Mouse (Mus musculus) lung, postnatal 0 days (tissue): ENCODE data around the gene Cryaa. TPM values are rescaled to one million over a fixed set of nuclear protein-coding genes. Genes with fewer than 3 reads are reported as not detected.
A peak's percentile ranks its signal among the peaks of the same experiment; 100 is the strongest.

Experiments
- ATAC-seq: fragments of 200-750 bp; cut with Nextera tagmentation; 2 replicates; pipeline ENCODE4 v1.8.0; 2017; ENCODE audit warnings: moderate library complexity
- DNase-seq: peaks from one replicate; pipeline ENCODE4 v3.0.0-alpha.2; 2016; ENCODE audit warnings: low spot score
- H3K27ac ChIP-seq: fragments of 300-500 bp; sonication (generic); 2 replicates; pipeline ENCODE4 v1.5.1; 2014; ENCODE audit warnings: antibody characterized with exemption, mild to moderate bottlenecking, low read length, mixed read lengths
- H3K27me3 ChIP-seq: fragments of 300-500 bp; sonication (generic); replicated peaks from 2 replicates; pipeline ENCODE4 v1.6.1; 2014; ENCODE audit warnings: low read length, mixed read lengths; ENCODE audit not compliant: insufficient read depth
- H3K36me3 ChIP-seq: fragments of 300-500 bp; sonication (generic); 2 replicates; pipeline ENCODE4 v1.6.1; 2014; ENCODE audit warnings: low read length, mixed read lengths; ENCODE audit not compliant: insufficient read depth
- H3K4me1 ChIP-seq: fragments of 300-500 bp; sonication (generic); 2 replicates; pipeline ENCODE4 v1.6.1; 2014; ENCODE audit warnings: antibody characterized with exemption, low read depth, low read length, mixed read lengths; ENCODE audit not compliant: insufficient read depth
- H3K4me2 ChIP-seq: fragments of 300-500 bp; sonication (generic); replicated peaks from 2 replicates; pipeline ENCODE4 v1.6.1; 2014; ENCODE audit warnings: low read depth, mild to moderate bottlenecking, low read length, moderate library complexity, mixed read lengths
- H3K4me3 ChIP-seq: fragments of 300-500 bp; sonication (generic); 2 replicates; pipeline ENCODE4 v1.5.1; 2014; ENCODE audit warnings: low read depth, low read length
- H3K9ac ChIP-seq: fragments of 300-500 bp; sonication (generic); replicated peaks from 2 replicates; pipeline ENCODE4 v1.6.1; 2014; ENCODE audit warnings: low read depth, mild to moderate bottlenecking
- H3K9me3 ChIP-seq: fragments of 300-500 bp; sonication (generic); 2 replicates; pipeline ENCODE4 v1.6.1; 2016; ENCODE audit warnings: low read length, mixed read lengths
- CTCF ChIP-seq: IDR thresholded peaks from 2 replicates; pipeline ENCODE4 v1.5.1; 2016; ENCODE audit warnings: antibody characterized with exemption, mild to moderate bottlenecking
- EP300 ChIP-seq: IDR thresholded peaks from 2 replicates; pipeline ENCODE4 v1.6.1; 2016; ENCODE audit warnings: antibody characterized with exemption, mild to moderate bottlenecking, control low read depth
- WGBS: fragments of 180-500 bp; shearing (Covaris S2); extraction: QIAGEN DNeasy Blood & Tissue Kit; methylation state at CpG from one replicate; pipeline ENCODE4 v1.1.7; 2014; 5-methylcytosine and 5-hydroxymethylcytosine counted together
- polyA plus RNA-seq: library from polyadenylated mRNA; unstranded; fragments of >200 nt; fragmentation: Nextera tagmentation; extraction: Ambion mirVana; gene quantifications from 2 replicates; pipeline ENCODE4 v1.2.1, GENCODE M21; 2015

The Cryaa gene
- polyA plus RNA-seq, 1 experiment from 2014 or later, result 0.76 TPM

- under 1% methylated on average over 26 of the region's 27 CpGs for WGBS
- H3K4me3 ChIP-seq, result peak overlapping the region; percentile 94
- no peak for ATAC-seq
- no peaks in the 10 kb centered on the region for H3K9me3 ChIP-seq
- H3K27ac ChIP-seq, result peak overlapping the region; percentile 87
- DNase-seq, result no peak
- H3K4me2 ChIP-seq, result peak overlapping the region; percentile 68
- peaks cover 12% of the 10 kb centered on the region; the same call in 1 of the 2 replicates for H3K4me1 ChIP-seq
- TF ChIP-seq EP300 (no peak), CTCF (no peak)
- H3K36me3 ChIP-seq, result peaks cover 12% of the 10 kb centered on the region; the same call in 1 of the 2 replicates
- no peaks in the 10 kb centered on the region for H3K27me3 ChIP-seq
- peak overlapping the region; percentile 98 for H3K9ac ChIP-seq
Measured at GRCm38 (mm10) chr17:31658136-31658467, 19.5 kb upstream of the Cryaa start.

GRCm38 (mm10) chr17:31658468-31659185, 19.0 kb upstream of the Cryaa start, which contains the start of gene U2af1:
U2af1 (minus strand) TSS chr17:31658892.
- TF ChIP-seq CTCF (0 out of 2 replicates have a peak, but pooled peaks have one; percentile 1), EP300 (no peak)
- peak; percentile 99 for ATAC-seq
- 2% methylated on average over 74 of the region's 77 CpGs for WGBS

GRCm38 (mm10) chr17:31660661-31661250, 16.9 kb upstream of the Cryaa start:
- H3K9me3 ChIP-seq, result no peaks in the 10 kb centered on the region
- H3K4me2 ChIP-seq, result no peak overlapping the region
- no peak for ATAC-seq
- 59% methylated on average over 8 of the region's 8 CpGs for WGBS
- H3K27ac ChIP-seq, result no peak overlapping the region
- H3K9ac ChIP-seq, result no peak overlapping the region
- peaks cover 12% of the 10 kb centered on the region; the same call in 1 of the 2 replicates for H3K4me1 ChIP-seq
- no peak overlapping the region for H3K4me3 ChIP-seq
- no peaks in the 10 kb centered on the region for H3K36me3 ChIP-seq
- H3K27me3 ChIP-seq, result no peaks in the 10 kb centered on the region
- no peak for TF ChIP-seq CTCF
- no peak for DNase-seq

More at GRCm38 (mm10) chr17:31658468-31659185, 19.0 kb upstream of the Cryaa start, which contains the start of gene U2af1:
- DNase-seq, result peak; percentile 99
- H3K4me2 ChIP-seq, result peak within 1 kb of the TSS; percentile 82
- peaks cover 7% of the 10 kb centered on the region; the same call in 1 of the 2 replicates for H3K36me3 ChIP-seq
- H3K4me1 ChIP-seq, result peaks cover 12% of the 10 kb centered on the region; the same call in 1 of the 2 replicates
- no peaks in the 10 kb centered on the region for H3K9me3 ChIP-seq
- H3K27ac ChIP-seq, result peak within 1 kb of the TSS; percentile 87
- peak within 1 kb of the TSS; percentile 98 for H3K9ac ChIP-seq
- peak within 1 kb of the TSS; percentile 94 for H3K4me3 ChIP-seq
- no peaks in the 10 kb centered on the region for H3K27me3 ChIP-seq

GRCm38 (mm10) chr17:31662855-31663254, 14.8 kb upstream of the Cryaa start:
- TF ChIP-seq CTCF (peak; percentile 38; the same call in 1 of the 2 replicates), EP300 (no peak)
- no peak for ATAC-seq
- Histone ChIP-seq H3K9me3 (no peaks in the 10 kb centered on the region), H3K9ac (no peak overlapping the region), H3K4me1 (peaks cover 4% of the 10 kb centered on the region; the same call in 1 of the 2 replicates), H3K27ac (no peak overlapping the region), H3K4me3 (no peak overlapping the region), H3K4me2 (no peak overlapping the region), H3K27me3 (no peaks in the 10 kb centered on the region), H3K36me3 (no peaks in the 10 kb centered on the region)
- DNase-seq, result no peak

GRCm38 (mm10) chr17:31664760-31665159, 12.8 kb upstream of the Cryaa start:
- H3K27ac ChIP-seq, result no peak overlapping the region
- WGBS, result 6% methylated on average over 4 of the region's 4 CpGs
- peak; percentile 90 for DNase-seq

GRCm38 (mm10) chr17:31668306-31668705, 9.3 kb upstream of the Cryaa start:
- Histone ChIP-seq H3K4me2 (no peak overlapping the region), H3K9me3 (no peaks in the 10 kb centered on the region), H3K36me3 (no peaks in the 10 kb centered on the region), H3K9ac (no peak overlapping the region), H3K4me1 (no peaks in the 10 kb centered on the region), H3K4me3 (no peak overlapping the region), H3K27ac (no peak overlapping the region), H3K27me3 (no peaks in the 10 kb centered on the region)
- no peak for TF ChIP-seq CTCF
- TF ChIP-seq EP300, result no peak
- DNase-seq (no peak), ATAC-seq (no peak)
- WGBS, result 44% methylated on average over 5 of the region's 9 CpGs

More at GRCm38 (mm10) chr17:31664760-31665159, 12.8 kb upstream of the Cryaa start:
- Histone ChIP-seq H3K36me3 (no peaks in the 10 kb centered on the region), H3K4me3 (no peak overlapping the region), H3K27me3 (no peaks in the 10 kb centered on the region), H3K4me2 (no peak overlapping the region), H3K4me1 (no peaks in the 10 kb centered on the region), H3K9ac (no peak overlapping the region), H3K9me3 (no peaks in the 10 kb centered on the region)
- ATAC-seq, result peak; percentile 92
- TF ChIP-seq CTCF (peak; percentile 94), EP300 (no peak)
